Mouse (Mus musculus): Measurements from ENCODE around the gene Adam10. TPM values are rescaled to one million over a fixed set of nuclear protein-coding genes. Genes with fewer than 3 reads are reported as not detected.

Adam10 gene
- total and polyA plus RNA-seq, 2 experiments from 2014 or later: 17.2 to 39.6 TPM

DNA sequence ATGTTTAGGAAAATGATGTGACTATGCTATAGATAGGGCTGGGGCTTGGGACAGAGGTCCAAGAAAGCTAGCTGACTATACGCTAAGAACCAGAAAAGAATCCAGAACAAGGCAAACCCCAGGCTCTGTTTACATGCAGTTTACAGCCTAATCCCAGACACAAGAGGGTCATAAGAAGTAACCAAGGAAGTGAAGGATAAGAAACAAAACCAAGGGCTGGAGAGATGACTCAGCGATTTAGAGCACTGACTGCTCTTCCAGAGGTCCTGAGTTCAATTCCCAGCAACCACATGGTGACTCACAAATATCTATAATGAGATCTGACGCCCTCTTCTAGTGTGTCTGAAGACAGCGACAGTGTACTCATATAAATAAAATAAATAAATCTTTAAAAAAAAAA is 3.7 kb upstream of the Adam10 start:
- Histone ChIP-seq H3K4me2 (ENCODE audit: low read depth, low read length, poor library complexity, severe bottlenecking) (no peak overlapping the region), H3K4me3 (ENCODE audit: low read depth, low read length) (no peak overlapping the region), H3K27me3 (ENCODE audit: insufficient read depth, low read length) (no peaks in the 10 kb centered on the region), H3K9ac (replicated peaks; ENCODE audit: low read length, poor library complexity, severe bottlenecking) (no peak overlapping the region), H3K4me1 (ENCODE audit: insufficient read depth, low read length) (no peaks in the 10 kb centered on the region), H3K27ac (ENCODE audit: low read depth, low read length) (no peak overlapping the region), H3K9me3 (ENCODE audit: low read length) (no peaks in the 10 kb centered on the region), H3K36me3 (ENCODE audit: insufficient read depth, low read length) (no peaks in the 10 kb centered on the region)
- WGBS: 84% methylated on average over 4 of the region's 4 CpGs
- no peak for ATAC-seq (ENCODE audit: low FRiP score)
- TF ChIP-seq CTCF (IDR thresholded peaks at IDR 0.05): no peak
- no peak for DNase-seq (ENCODE audit: low spot score)

DNA sequence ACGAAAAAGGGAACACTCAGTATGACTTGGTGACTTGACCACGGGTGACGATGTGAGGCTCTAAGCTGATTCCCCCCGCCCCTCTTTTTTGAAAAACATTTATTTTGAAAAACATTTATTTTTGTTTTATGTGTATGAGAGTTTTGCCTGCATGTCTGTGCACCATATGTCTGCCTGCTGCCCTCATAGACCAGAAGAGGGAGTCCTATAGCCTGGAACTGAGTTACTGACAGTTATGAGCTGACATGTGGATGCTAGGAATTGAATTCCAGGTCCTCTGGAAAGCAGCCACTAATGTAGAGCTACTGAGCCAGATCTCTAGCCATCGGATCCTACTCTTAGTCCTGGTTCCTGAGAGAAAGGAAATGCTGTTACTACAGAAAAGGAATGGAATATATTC is 2.8 kb upstream of the Adam10 start:
- Histone ChIP-seq H3K27me3 (ENCODE audit: insufficient read depth, low read length) (no peaks in the 10 kb centered on the region), H3K4me2 (ENCODE audit: low read depth, low read length, poor library complexity, severe bottlenecking) (no peak overlapping the region), H3K36me3 (ENCODE audit: insufficient read depth, low read length) (no peaks in the 10 kb centered on the region), H3K4me1 (ENCODE audit: insufficient read depth, low read length) (no peaks in the 10 kb centered on the region), H3K9me3 (ENCODE audit: low read length) (no peaks in the 10 kb centered on the region), H3K27ac (ENCODE audit: low read depth, low read length) (no peak overlapping the region), H3K9ac (replicated peaks; ENCODE audit: low read length, poor library complexity, severe bottlenecking) (no peak overlapping the region), H3K4me3 (ENCODE audit: low read depth, low read length) (no peak overlapping the region)
- ATAC-seq (ENCODE audit: low FRiP score) (no peak), DNase-seq (ENCODE audit: low spot score) (no peak)
- TF ChIP-seq CTCF (IDR thresholded peaks at IDR 0.05): 0 out of 2 replicates have a peak, but pooled peaks have one; percentile 15
- 91% methylated on average over 5 of the region's 5 CpGs for WGBS

DNA sequence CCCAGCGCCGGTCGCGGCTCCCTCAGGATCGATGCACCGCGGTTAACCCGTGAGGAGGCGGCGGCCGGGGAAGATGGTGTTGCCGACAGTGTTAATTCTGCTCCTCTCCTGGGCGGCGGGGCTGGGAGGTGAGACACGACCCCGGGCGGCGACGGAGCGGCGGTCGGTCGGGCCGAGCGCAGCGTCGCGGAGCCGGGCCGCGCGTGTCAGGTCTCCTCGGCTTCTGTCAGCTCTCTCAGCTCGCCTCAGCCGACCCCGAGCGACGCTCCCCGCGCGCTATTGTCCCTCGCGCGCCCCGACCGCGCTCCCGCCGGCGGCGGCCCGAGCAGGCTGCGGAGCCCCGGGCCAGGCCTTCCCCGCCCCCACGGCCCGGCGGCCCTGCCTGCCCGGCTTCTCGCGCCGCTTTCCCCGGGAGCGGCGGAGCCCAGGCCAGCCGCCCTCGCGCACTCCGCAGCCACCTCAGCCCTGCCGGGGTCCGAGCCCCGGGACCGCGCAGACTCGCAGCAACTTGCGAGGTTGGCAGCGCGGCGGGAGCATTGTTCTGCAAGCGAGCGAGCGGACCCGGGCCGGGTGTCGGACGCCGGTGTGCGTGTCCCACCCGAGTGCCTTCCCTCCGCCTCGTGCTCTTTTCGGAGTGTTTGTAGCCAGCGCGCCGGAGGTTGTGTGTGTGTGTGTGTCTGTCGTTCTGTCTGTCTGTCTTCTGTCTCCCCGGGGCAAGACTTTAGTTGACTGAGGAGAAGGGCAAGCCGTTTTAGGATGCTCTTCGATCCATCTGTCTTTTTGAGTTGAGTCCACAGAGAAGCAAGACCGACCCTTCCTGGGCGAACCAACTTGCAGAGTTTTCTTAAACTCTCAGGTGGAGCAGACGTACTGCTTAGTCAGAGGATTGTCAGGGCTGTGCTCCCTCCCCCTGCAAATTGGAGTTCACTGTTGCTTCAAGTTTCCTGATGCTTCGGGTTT is 615 bp downstream of the Adam10 start:
- WGBS: 0% methylated on average over 48 of the region's 103 CpGs
- TF ChIP-seq CTCF (IDR thresholded peaks at IDR 0.05): no peak
- Histone ChIP-seq H3K4me1 (ENCODE audit: insufficient read depth, low read length) (no peaks in the 10 kb centered on the region), H3K36me3 (ENCODE audit: insufficient read depth, low read length) (no peaks in the 10 kb centered on the region), H3K9me3 (ENCODE audit: low read length) (no peaks in the 10 kb centered on the region), H3K27ac (ENCODE audit: low read depth, low read length) (peak overlapping the region; percentile 93), H3K4me3 (ENCODE audit: low read depth, low read length) (peak overlapping the region; percentile 61), H3K9ac (replicated peaks; ENCODE audit: low read length, poor library complexity, severe bottlenecking) (peak overlapping the region; percentile 75), H3K4me2 (ENCODE audit: low read depth, low read length, poor library complexity, severe bottlenecking) (peak overlapping the region; percentile 91), H3K27me3 (ENCODE audit: insufficient read depth, low read length) (no peaks in the 10 kb centered on the region)
- DNase-seq (ENCODE audit: low spot score) (peak; percentile 15), ATAC-seq (ENCODE audit: low FRiP score) (peak; percentile 85; the same call in 1 of the 2 replicates)

DNA sequence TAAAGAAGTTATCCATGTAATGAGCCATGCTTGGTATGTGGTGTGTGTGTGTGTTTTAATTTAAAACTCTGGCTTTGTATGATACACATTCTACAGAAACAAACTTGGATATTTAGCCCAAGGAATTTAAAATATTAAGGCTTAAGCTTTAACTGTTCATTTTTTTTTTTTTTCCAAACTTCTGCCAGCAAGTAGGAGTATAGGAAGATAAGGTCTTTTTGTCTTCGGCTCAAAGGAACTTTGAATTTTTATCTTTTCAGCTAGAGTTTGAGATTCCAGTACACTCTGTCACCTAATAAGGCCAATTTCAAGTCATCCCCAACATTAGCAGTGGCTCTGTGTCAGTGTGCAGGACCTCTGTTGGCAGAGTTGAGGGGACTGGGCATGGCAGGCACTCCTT is 3.4 kb downstream of the Adam10 start:
- 84% methylated on average over 1 of the region's 1 CpGs for WGBS
- Histone ChIP-seq H3K4me3 (ENCODE audit: low read depth, low read length) (no peak overlapping the region), H3K4me2 (ENCODE audit: low read depth, low read length, poor library complexity, severe bottlenecking) (no peak overlapping the region), H3K27me3 (ENCODE audit: insufficient read depth, low read length) (no peaks in the 10 kb centered on the region), H3K9me3 (ENCODE audit: low read length) (no peaks in the 10 kb centered on the region), H3K27ac (ENCODE audit: low read depth, low read length) (no peak overlapping the region), H3K9ac (replicated peaks; ENCODE audit: low read length, poor library complexity, severe bottlenecking) (no peak overlapping the region), H3K36me3 (ENCODE audit: insufficient read depth, low read length) (no peaks in the 10 kb centered on the region), H3K4me1 (ENCODE audit: insufficient read depth, low read length) (no peaks in the 10 kb centered on the region)
- ATAC-seq (ENCODE audit: low FRiP score) (no peak), DNase-seq (ENCODE audit: low spot score) (no peak)
- no peak for TF ChIP-seq CTCF (IDR thresholded peaks at IDR 0.05)

DNA sequence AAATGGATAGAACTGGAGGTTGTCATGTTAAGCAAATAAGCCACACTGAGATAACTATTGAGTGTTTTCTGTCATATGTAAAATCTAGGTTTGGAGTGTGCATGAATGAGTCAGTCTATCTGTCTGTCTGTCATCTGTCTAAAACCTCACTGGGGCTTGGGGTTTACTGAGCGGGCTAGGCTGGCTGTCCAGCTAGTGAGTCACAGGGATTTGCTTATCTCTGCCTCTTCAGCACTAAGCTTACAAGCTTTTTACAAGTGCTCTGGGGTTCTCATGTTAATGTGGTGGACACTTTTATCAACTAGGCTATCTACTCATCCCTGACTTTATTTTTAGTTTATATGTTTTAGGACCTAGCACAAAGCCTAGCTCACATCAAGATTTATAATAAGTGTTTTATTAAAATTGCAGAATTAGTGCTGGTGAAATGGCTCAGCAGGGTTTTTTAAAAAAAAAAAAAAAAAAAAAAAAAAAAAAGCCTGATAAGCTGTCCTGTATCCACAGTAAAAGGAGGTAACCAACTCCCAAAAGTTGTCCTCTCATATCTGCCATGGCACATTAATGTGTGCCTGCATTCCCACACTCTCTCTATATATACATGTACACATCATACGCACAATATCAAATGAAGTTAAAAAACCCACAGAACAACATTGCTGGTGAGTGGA is 9.6 kb downstream of the Adam10 start:
- no peak for DNase-seq (ENCODE audit: low spot score)
- no peak overlapping the region for H3K27ac ChIP-seq (ENCODE audit: low read depth, low read length)
- H3K36me3 ChIP-seq (ENCODE audit: insufficient read depth, low read length): no peaks in the 10 kb centered on the region
- H3K4me1 ChIP-seq (ENCODE audit: insufficient read depth, low read length): 0 out of 2 replicates have a peak, but pooled peaks cover 2% of the 10 kb centered on the region
- WGBS: 79% methylated on average over 2 of the region's 2 CpGs
- no peak for ATAC-seq (ENCODE audit: low FRiP score)
- H3K4me2 ChIP-seq (ENCODE audit: low read depth, low read length, poor library complexity, severe bottlenecking): no peak overlapping the region
- no peak for TF ChIP-seq CTCF (IDR thresholded peaks at IDR 0.05)
- H3K4me3 ChIP-seq (ENCODE audit: low read depth, low read length): no peak overlapping the region
- H3K9ac ChIP-seq (replicated peaks; ENCODE audit: low read length, poor library complexity, severe bottlenecking): no peak overlapping the region
- no peaks in the 10 kb centered on the region for H3K9me3 ChIP-seq (ENCODE audit: low read length)
- no peaks in the 10 kb centered on the region for H3K27me3 ChIP-seq (ENCODE audit: insufficient read depth, low read length)

DNA sequence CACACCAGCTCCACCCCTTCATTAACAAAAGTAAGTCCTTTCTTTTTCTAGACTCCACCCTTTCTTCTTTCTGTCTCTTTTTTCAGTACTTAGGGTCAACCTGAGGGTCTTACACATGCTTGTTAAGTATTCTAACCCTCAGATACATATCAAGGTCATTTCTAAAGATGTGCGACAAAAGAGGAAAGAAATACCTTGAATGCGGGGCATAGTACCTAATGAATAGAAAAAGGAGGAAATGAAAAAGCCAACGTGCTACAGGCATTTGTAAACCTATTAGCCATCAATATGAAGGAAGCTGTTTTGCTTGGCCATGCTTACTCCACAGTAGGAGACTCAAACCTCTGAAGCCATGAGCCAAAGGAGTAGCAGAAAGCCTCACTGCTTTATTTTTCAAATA is 11.1 kb downstream of the Adam10 start:
- Histone ChIP-seq H3K9ac (replicated peaks; ENCODE audit: low read length, poor library complexity, severe bottlenecking) (no peak overlapping the region), H3K9me3 (ENCODE audit: low read length) (no peaks in the 10 kb centered on the region), H3K27ac (ENCODE audit: low read depth, low read length) (no peak overlapping the region), H3K4me1 (ENCODE audit: insufficient read depth, low read length) (0 out of 2 replicates have a peak, but pooled peaks cover 2% of the 10 kb centered on the region), H3K4me2 (ENCODE audit: low read depth, low read length, poor library complexity, severe bottlenecking) (no peak overlapping the region), H3K4me3 (ENCODE audit: low read depth, low read length) (no peak overlapping the region), H3K27me3 (ENCODE audit: insufficient read depth, low read length) (no peaks in the 10 kb centered on the region), H3K36me3 (ENCODE audit: insufficient read depth, low read length) (no peaks in the 10 kb centered on the region)
- TF ChIP-seq CTCF (IDR thresholded peaks at IDR 0.05): no peak
- ATAC-seq (ENCODE audit: low FRiP score) (no peak), DNase-seq (ENCODE audit: low spot score) (no peak)
- 79% methylated on average over 3 of the region's 3 CpGs for WGBS

Data from midbrain, postnatal 0 days (tissue).